Mouse (Mus musculus) forebrain, embryonic 11.5 days (tissue): ENCODE measurements around the gene Rmnd5a. TPM values are rescaled to one million over a fixed set of nuclear protein-coding genes. Genes with fewer than 3 reads are reported as not detected.
"Not testable (repeated sequence)": the region's sequence is repeated elsewhere in the genome, so short reads cannot be mapped to it uniquely, and the experiment has no call there.

Experiments used
- ATAC-seq: fragments of 200-750 bp; cut with Nextera tagmentation; replicated peaks from 2 replicates; pipeline ENCODE4 v1.8.0; 2017; ENCODE audit warnings: moderate TSS enrichment; ENCODE audit not compliant: low FRiP score
- DNase-seq: peaks from one replicate; pipeline ENCODE4 v3.0.0-alpha.2; 2017; ENCODE audit warnings: low spot score
- H3K27ac ChIP-seq: fragments of 300-500 bp; sonication (generic); 2 replicates; pipeline ENCODE4 v1.5.1; 2014; ENCODE audit warnings: low read depth, low read length
- H3K27me3 ChIP-seq: fragments of 300-500 bp; sonication (generic); 2 replicates; pipeline ENCODE4 v1.6.1; 2014; ENCODE audit warnings: mild to moderate bottlenecking, low read length, mixed read lengths; ENCODE audit not compliant: control insufficient read depth, insufficient read depth
- H3K36me3 ChIP-seq: fragments of 300-500 bp; sonication (generic); 2 replicates; pipeline ENCODE4 v1.6.1; 2014; ENCODE audit warnings: mild to moderate bottlenecking, low read length, moderate library complexity, mixed read lengths; ENCODE audit not compliant: control insufficient read depth, insufficient read depth
- H3K4me1 ChIP-seq: fragments of 300-500 bp; sonication (generic); replicated peaks from 2 replicates; pipeline ENCODE4 v1.6.1; 2014; ENCODE audit warnings: low read length, mixed read lengths; ENCODE audit not compliant: control insufficient read depth, insufficient read depth
- H3K4me2 ChIP-seq: fragments of 300-500 bp; sonication (generic); 2 replicates; pipeline ENCODE4 v1.6.1; 2014; ENCODE audit warnings: low read depth, mild to moderate bottlenecking, low read length, moderate library complexity, mixed read lengths; ENCODE audit not compliant: severe bottlenecking
- H3K4me3 ChIP-seq: fragments of 300-500 bp; sonication (generic); 2 replicates; pipeline ENCODE4 v1.5.1; 2014; ENCODE audit warnings: low read depth, low read length
- H3K9ac ChIP-seq: fragments of 300-500 bp; sonication (generic); 2 replicates; pipeline ENCODE4 v1.6.1; 2014; ENCODE audit warnings: low read length
- H3K9me3 ChIP-seq: fragments of 300-500 bp; sonication (generic); 2 replicates; pipeline ENCODE4 v1.6.1; 2016; ENCODE audit warnings: low read length, mixed read lengths; ENCODE audit not compliant: control insufficient read depth
- WGBS: fragments of 180-500 bp; shearing (Covaris S2); extraction: QIAGEN DNeasy Blood & Tissue Kit; methylation state at CpG from one replicate; pipeline ENCODE4 v1.1.7; 2014; 5-methylcytosine and 5-hydroxymethylcytosine counted together
- polyA plus RNA-seq: library from polyadenylated mRNA; unstranded; fragments of >200 nt; fragmentation: Nextera tagmentation; extraction: Ambion mirVana; gene quantifications from 2 replicates; pipeline ENCODE4 v1.2.1, GENCODE M21; 2014

Gene Rmnd5a
- polyA plus RNA-seq, 1 experiment from 2014 or later: 8.8 TPM

GRCm38 (mm10) chr6:71457956-71458608 lies 17.6 kb upstream of the Rmnd5a start:
- ATAC-seq: no peak
- H3K27ac ChIP-seq: no peak overlapping the region
- no peaks in the 10 kb centered on the region for H3K27me3 ChIP-seq
- no peak overlapping the region for H3K4me2 ChIP-seq
- no peak overlapping the region for H3K4me3 ChIP-seq
- H3K36me3 ChIP-seq: no peaks in the 10 kb centered on the region
- no peaks in the 10 kb centered on the region for H3K9me3 ChIP-seq
- H3K9ac ChIP-seq: no peak overlapping the region
- WGBS: 81% methylated on average over 8 of the region's 8 CpGs
- no peaks in the 10 kb centered on the region for H3K4me1 ChIP-seq
- no peak for DNase-seq

GRCm38 (mm10) chr6:71453983-71454739 lies 13.7 kb upstream of the Rmnd5a start:
- not testable (repeated sequence) for H3K9ac ChIP-seq, H3K27ac ChIP-seq, H3K4me1 ChIP-seq, H3K4me3 ChIP-seq, ATAC-seq, H3K27me3 ChIP-seq, H3K4me2 ChIP-seq, DNase-seq, H3K36me3 ChIP-seq, H3K9me3 ChIP-seq

GRCm38 (mm10) chr6:71452792-71453191 lies 12.4 kb upstream of the Rmnd5a start:
- H3K9me3 ChIP-seq: no peaks in the 10 kb centered on the region
- DNase-seq (no peak), ATAC-seq (no peak)
- WGBS: 88% methylated on average over 2 of the region's 2 CpGs
- H3K4me3 ChIP-seq: no peak overlapping the region
- H3K27me3 ChIP-seq: no peaks in the 10 kb centered on the region
- no peaks in the 10 kb centered on the region for H3K4me1 ChIP-seq
- H3K4me2 ChIP-seq: no peak overlapping the region
- no peak overlapping the region for H3K27ac ChIP-seq
- no peak overlapping the region for H3K9ac ChIP-seq
- no peaks in the 10 kb centered on the region for H3K36me3 ChIP-seq

GRCm38 (mm10) chr6:71445560-71445959 lies 5.1 kb upstream of the Rmnd5a start:
- no peaks in the 10 kb centered on the region for H3K36me3 ChIP-seq
- DNase-seq (no peak), ATAC-seq (no peak)
- no peaks in the 10 kb centered on the region for H3K9me3 ChIP-seq
- H3K27me3 ChIP-seq: no peaks in the 10 kb centered on the region
- no peak overlapping the region for H3K4me3 ChIP-seq
- H3K4me1 ChIP-seq: peaks cover 6% of the 10 kb centered on the region; the same call in 1 of the 2 replicates
- H3K27ac ChIP-seq: no peak overlapping the region
- H3K4me2 ChIP-seq: no peak overlapping the region
- H3K9ac ChIP-seq: no peak overlapping the region
- 89% methylated on average over 6 of the region's 6 CpGs for WGBS

GRCm38 (mm10) chr6:71444756-71445155 lies 4.3 kb upstream of the Rmnd5a start:
- no peaks in the 10 kb centered on the region for H3K27me3 ChIP-seq
- H3K27ac ChIP-seq: no peak overlapping the region
- H3K36me3 ChIP-seq: no peaks in the 10 kb centered on the region
- 57% methylated on average over 1 of the region's 1 CpGs for WGBS
- H3K4me2 ChIP-seq: no peak overlapping the region
- no peak for DNase-seq
- peaks cover 6% of the 10 kb centered on the region; the same call in 1 of the 2 replicates for H3K4me1 ChIP-seq
- H3K9ac ChIP-seq: no peak overlapping the region
- no peaks in the 10 kb centered on the region for H3K9me3 ChIP-seq
- no peak for ATAC-seq
- no peak overlapping the region for H3K4me3 ChIP-seq

- Histone ChIP-seq H3K36me3 (no peaks in the 10 kb centered on the region), H3K4me2 (no peak overlapping the region), H3K9ac (no peak overlapping the region), H3K4me3 (no peak overlapping the region), H3K9me3 (no peaks in the 10 kb centered on the region), H3K27me3 (no peaks in the 10 kb centered on the region), H3K4me1 (peaks cover 6% of the 10 kb centered on the region; the same call in 1 of the 2 replicates), H3K27ac (no peak overlapping the region)
- WGBS: 83% methylated on average over 2 of the region's 3 CpGs
- no peak for DNase-seq
- no peak for ATAC-seq
These were observed 1.7 kb upstream of the Rmnd5a start for GRCm38 (mm10) chr6:71442130-71442529.

- Histone ChIP-seq H3K4me3 (peak overlapping the region; percentile 93), H3K4me1 (peaks cover 6% of the 10 kb centered on the region; the same call in 1 of the 2 replicates), H3K4me2 (peak overlapping the region; percentile 90), H3K9ac (peak overlapping the region; percentile 73), H3K9me3 (no peaks in the 10 kb centered on the region), H3K27ac (peak overlapping the region; percentile 88), H3K27me3 (no peaks in the 10 kb centered on the region), H3K36me3 (no peaks in the 10 kb centered on the region)
- DNase-seq (no peak), ATAC-seq (peak; percentile 19)
- 5% methylated on average over 12 of the region's 12 CpGs for WGBS
These were observed 779 bp upstream of the Rmnd5a start for GRCm38 (mm10) chr6:71441251-71441580.

- Histone ChIP-seq H3K27me3 (no peaks in the 10 kb centered on the region), H3K9me3 (no peaks in the 10 kb centered on the region), H3K4me3 (peak overlapping the region; percentile 93), H3K4me1 (peaks cover 6% of the 10 kb centered on the region; the same call in 1 of the 2 replicates), H3K4me2 (peak overlapping the region; percentile 80), H3K36me3 (no peaks in the 10 kb centered on the region), H3K27ac (peak overlapping the region; percentile 89), H3K9ac (peak overlapping the region; percentile 88)
- no peak for ATAC-seq
- WGBS: under 1% methylated on average over 39 of the region's 47 CpGs
- DNase-seq: no peak
These were observed 283 bp downstream of the Rmnd5a start for GRCm38 (mm10) chr6:71440217-71440491.
